Mouse (Mus musculus) forebrain, embryonic 14.5 days (tissue): ENCODE measurements around the gene Zfp799. TPM values are rescaled to one million over a fixed set of nuclear protein-coding genes. Genes with fewer than 3 reads are reported as not detected.
A peak's percentile ranks its signal among the peaks of the same experiment; 100 is the strongest.

Experiments used
- ATAC-seq: fragments of 200-750 bp; cut with Nextera tagmentation; 2 replicates; pipeline ENCODE4 v1.8.0; 2017; ENCODE audit warnings: mild to moderate bottlenecking, moderate library complexity
- DNase-seq: peaks from one replicate; pipeline ENCODE4 v3.0.0-alpha.2; 2015; ENCODE audit warnings: low spot score
- H3K27ac ChIP-seq: fragments of 300-500 bp; sonication (generic); 2 replicates; pipeline ENCODE4 v1.5.1; 2014; ENCODE audit warnings: low read depth, mild to moderate bottlenecking, control low read depth, low read length, moderate library complexity
- H3K27me3 ChIP-seq: fragments of 300-500 bp; sonication (generic); replicated peaks from 2 replicates; pipeline ENCODE4 v1.6.1; 2014; ENCODE audit warnings: low read length, control low read depth, mixed read lengths; ENCODE audit not compliant: control insufficient read depth, insufficient read depth
- H3K36me3 ChIP-seq: fragments of 300-500 bp; sonication (generic); 2 replicates; pipeline ENCODE4 v1.6.1; 2014; ENCODE audit warnings: low read length, control low read depth; ENCODE audit not compliant: control insufficient read depth, insufficient read depth
- H3K4me1 ChIP-seq: fragments of 300-500 bp; sonication (generic); 2 replicates; pipeline ENCODE4 v1.6.1; 2014; ENCODE audit warnings: antibody characterized with exemption, low read length, control low read depth; ENCODE audit not compliant: control insufficient read depth, insufficient read depth
- H3K4me2 ChIP-seq: fragments of 300-500 bp; sonication (generic); 2 replicates; pipeline ENCODE4 v1.6.1; 2014; ENCODE audit warnings: mild to moderate bottlenecking, control low read depth, low read length
- H3K4me3 ChIP-seq: fragments of 300-500 bp; sonication (generic); 2 replicates; pipeline ENCODE4 v1.5.1; 2014; ENCODE audit warnings: low read depth, low read length, control low read depth
- H3K9ac ChIP-seq: fragments of 300-500 bp; sonication (generic); 2 replicates; pipeline ENCODE4 v1.6.1; 2014; ENCODE audit warnings: mild to moderate bottlenecking, low read length, control low read depth, moderate library complexity
- H3K9me3 ChIP-seq: fragments of 300-500 bp; sonication (generic); replicated peaks from 2 replicates; pipeline ENCODE4 v1.6.1; 2016; ENCODE audit warnings: low read length, control low read depth, mixed read lengths; ENCODE audit not compliant: control insufficient read depth
- WGBS: fragments of 180-500 bp; shearing (Covaris S2); extraction: QIAGEN DNeasy Blood & Tissue Kit; methylation state at CpG from one replicate; pipeline ENCODE4 v1.1.7; 2014; 5-methylcytosine and 5-hydroxymethylcytosine counted together
- polyA plus RNA-seq: library from polyadenylated mRNA; unstranded; fragments of >200 nt; fragmentation: Nextera tagmentation; extraction: Ambion mirVana; gene quantifications from 2 replicates; pipeline ENCODE4 v1.2.1, GENCODE M21; 2014

Gene Zfp799
- polyA plus RNA-seq, 1 experiment from 2014 or later: 20.7 TPM

GRCm38 (mm10) chr17:32841388-32841787 lies 11.3 kb upstream of the Zfp799 start:
- no peak overlapping the region for H3K4me3 ChIP-seq
- no peaks in the 10 kb centered on the region for H3K4me1 ChIP-seq
- ATAC-seq: no peak
- no peak for DNase-seq
- no peak overlapping the region for H3K9ac ChIP-seq
- H3K36me3 ChIP-seq: no peaks in the 10 kb centered on the region
- H3K27ac ChIP-seq: no peak overlapping the region
- 74% methylated on average over 2 of the region's 2 CpGs for WGBS
- no peaks in the 10 kb centered on the region for H3K27me3 ChIP-seq
- H3K9me3 ChIP-seq: no peaks in the 10 kb centered on the region
- no peak overlapping the region for H3K4me2 ChIP-seq

- DNase-seq: no peak
- ATAC-seq: no peak
- no peak overlapping the region for H3K27ac ChIP-seq
- no peaks in the 10 kb centered on the region for H3K27me3 ChIP-seq
- H3K4me1 ChIP-seq: no peaks in the 10 kb centered on the region
- no peak overlapping the region for H3K9ac ChIP-seq
- 49% methylated on average over 15 of the region's 15 CpGs for WGBS
- H3K4me3 ChIP-seq: no peak overlapping the region
- H3K4me2 ChIP-seq: no peak overlapping the region
- no peaks in the 10 kb centered on the region for H3K36me3 ChIP-seq
- no peaks in the 10 kb centered on the region for H3K9me3 ChIP-seq
Observed at GRCm38 (mm10) chr17:32839083-32839802, 9.2 kb upstream of the Zfp799 start.

- Histone ChIP-seq H3K27ac (no peak overlapping the region), H3K9ac (0 out of 2 replicates have a peak overlapping the region, but pooled peaks have one; percentile 90), H3K4me3 (peak overlapping the region; percentile 66), H3K36me3 (peaks cover 3% of the 10 kb centered on the region; the same call in 1 of the 2 replicates), H3K4me2 (peak overlapping the region; percentile 79), H3K27me3 (no peaks in the 10 kb centered on the region), H3K4me1 (peaks cover 6% of the 10 kb centered on the region; the same call in 1 of the 2 replicates), H3K9me3 (no peaks in the 10 kb centered on the region)
- ATAC-seq (peak; percentile 32; the same call in 1 of the 2 replicates), DNase-seq (no peak)
- 39% methylated on average over 3 of the region's 3 CpGs for WGBS
Observed at GRCm38 (mm10) chr17:32830418-32830782, 339 bp upstream of the Zfp799 start.

GRCm38 (mm10) chr17:32816074-32816784 lies 13.8 kb downstream of the Zfp799 start:
- no peaks in the 10 kb centered on the region for H3K27me3 ChIP-seq
- H3K9ac ChIP-seq: no peak overlapping the region
- peak overlapping the region; percentile 2; the same call in 1 of the 2 replicates for H3K27ac ChIP-seq
- 38% methylated on average over 1 of the region's 1 CpGs for WGBS
- 0 out of 2 replicates have a peak, but pooled peaks cover 4% of the 10 kb centered on the region for H3K4me1 ChIP-seq
- ATAC-seq: peak; percentile 71
- DNase-seq: peak; percentile 68
- no peaks in the 10 kb centered on the region for H3K9me3 ChIP-seq
- H3K4me3 ChIP-seq: no peak overlapping the region
- peaks cover 37% of the 10 kb centered on the region for H3K36me3 ChIP-seq
- 0 out of 2 replicates have a peak overlapping the region, but pooled peaks have one; percentile 6 for H3K4me2 ChIP-seq

GRCm38 (mm10) chr17:32814136-32814535 lies 15.9 kb downstream of the Zfp799 start:
- no peak overlapping the region for H3K9ac ChIP-seq
- DNase-seq (no peak), ATAC-seq (no peak)
- H3K4me1 ChIP-seq: peaks cover 7% of the 10 kb centered on the region; the same call in 1 of the 2 replicates
- H3K4me3 ChIP-seq: no peak overlapping the region
- H3K9me3 ChIP-seq: no peaks in the 10 kb centered on the region
- H3K27me3 ChIP-seq: no peaks in the 10 kb centered on the region
- no peak overlapping the region for H3K27ac ChIP-seq
- WGBS: 85% methylated on average over 7 of the region's 7 CpGs
- H3K4me2 ChIP-seq: no peak overlapping the region
- H3K36me3 ChIP-seq: peaks cover 19% of the 10 kb centered on the region

GRCm38 (mm10) chr17:32810648-32811047 lies 19.4 kb downstream of the Zfp799 start:
- no peak for DNase-seq
- no peak overlapping the region for H3K27ac ChIP-seq
- 0 out of 2 replicates have a peak, but pooled peaks cover 5% of the 10 kb centered on the region for H3K36me3 ChIP-seq
- no peak overlapping the region for H3K9ac ChIP-seq
- ATAC-seq: no peak
- H3K4me3 ChIP-seq: no peak overlapping the region
- WGBS: 32% methylated on average over 1 of the region's 1 CpGs
- H3K9me3 ChIP-seq: no peaks in the 10 kb centered on the region
- peak overlapping the region; percentile 69; the same call in 1 of the 2 replicates for H3K4me2 ChIP-seq
- H3K4me1 ChIP-seq: peaks cover 11% of the 10 kb centered on the region; the same call in 1 of the 2 replicates
- no peaks in the 10 kb centered on the region for H3K27me3 ChIP-seq

GRCm38 (mm10) chr17:32809544-32810374 lies 20.3 kb downstream of the Zfp799 start, which contains the start of gene Zfp811:
Zfp811 (minus strand) TSS chr17:32809931.
- peak; percentile 95 for DNase-seq
- Histone ChIP-seq H3K9ac (peak within 1 kb of the TSS; percentile 80), H3K4me1 (peaks cover 11% of the 10 kb centered on the region; the same call in 1 of the 2 replicates), H3K4me2 (peak within 1 kb of the TSS; percentile 69), H3K27ac (peak within 1 kb of the TSS; percentile 89), H3K4me3 (peak within 1 kb of the TSS; percentile 59), H3K36me3 (0 out of 2 replicates have a peak, but pooled peaks cover 1% of the 10 kb centered on the region), H3K9me3 (no peaks in the 10 kb centered on the region), H3K27me3 (no peaks in the 10 kb centered on the region)
- peak; percentile 92 for ATAC-seq
- WGBS: 1% methylated on average over 17 of the region's 17 CpGs

GRCm38 (mm10) chr17:32808921-32809320 lies 21.1 kb downstream of the Zfp799 start:
- Histone ChIP-seq H3K9me3 (no peaks in the 10 kb centered on the region), H3K27me3 (no peaks in the 10 kb centered on the region), H3K4me2 (peak overlapping the region; percentile 69), H3K36me3 (no peaks in the 10 kb centered on the region), H3K27ac (peak overlapping the region; percentile 89), H3K4me1 (peaks cover 11% of the 10 kb centered on the region; the same call in 1 of the 2 replicates), H3K4me3 (peak overlapping the region; percentile 59), H3K9ac (peak overlapping the region; percentile 80)
- 0 out of 2 replicates have a peak, but pooled peaks have one; percentile 9 for ATAC-seq
- whole genome bisulfite sequencing: 4% methylated on average over 8 of the region's 8 CpGs
- DNase-seq: peak; percentile 45
